Mouse (Mus musculus) heart, postnatal 14 days (tissue): ENCODE results near the gene Fam13c. TPM values are rescaled to one million over a fixed set of nuclear protein-coding genes. Genes with fewer than 3 reads are reported as not detected.

Experiments
- DNase-seq, 2 experiments: peaks; one replicate each; pipeline ENCODE4 v3.0.0; 2021 to 2022
- intact Hi-C: fragments of 180-260 bp; cut with DNase I; formaldehyde crosslinking; loops from one replicate; pipeline ENCODE4 v1.15.1; 2025
- total RNA-seq, 2 experiments: library from RNA; stranded (reverse); gene quantifications; 2 replicates each; pipeline ENCODE4 v1.2.3; 2021

The Fam13c gene
- total RNA-seq, 2 experiments from 2014 or later: 6.0 to 7.7 TPM

- DNase-seq: no peak
- intact Hi-C loops: loop anchor here (10.0 kb wide), 1 partner anchor 96 kb away; no protein-coding TSS in a partner anchor
Observed at GRCm38 (mm10) chr10:70449206-70449605, 8.9 kb downstream of the Fam13c start.

DNA sequence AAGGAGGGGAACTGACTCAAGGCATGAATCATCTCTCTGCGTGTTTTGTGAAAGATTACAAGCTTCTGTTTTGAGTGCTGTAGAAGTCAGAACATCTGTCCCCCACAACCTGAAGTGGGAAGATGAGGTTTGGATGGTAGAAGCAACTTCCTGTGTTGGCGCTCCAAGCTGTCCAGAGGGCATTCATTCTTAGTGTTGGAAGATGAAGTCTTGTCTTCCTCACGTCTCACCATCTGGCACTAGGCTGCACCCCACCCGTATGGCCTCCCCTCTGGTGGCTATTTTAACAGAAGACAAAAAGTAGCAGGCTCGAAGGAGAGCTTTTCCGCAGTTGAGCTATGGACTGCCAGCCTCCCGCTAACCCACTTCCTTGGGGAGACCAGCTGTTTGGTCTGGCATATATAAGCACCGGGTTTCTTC lies 15.6 kb downstream of the Fam13c start:
- no peak for DNase-seq
- intact Hi-C loops: no loop called here

- intact Hi-C loops: no loop called here
- DNase-seq: no peak
Observed at GRCm38 (mm10) chr10:70458574-70459263, 18.4 kb downstream of the Fam13c start.

GRCm38 (mm10) chr10:70465638-70466037 lies 25.4 kb downstream of the Fam13c start:
- DNase-seq: no peak
- intact Hi-C loops: no loop called here

DNA sequence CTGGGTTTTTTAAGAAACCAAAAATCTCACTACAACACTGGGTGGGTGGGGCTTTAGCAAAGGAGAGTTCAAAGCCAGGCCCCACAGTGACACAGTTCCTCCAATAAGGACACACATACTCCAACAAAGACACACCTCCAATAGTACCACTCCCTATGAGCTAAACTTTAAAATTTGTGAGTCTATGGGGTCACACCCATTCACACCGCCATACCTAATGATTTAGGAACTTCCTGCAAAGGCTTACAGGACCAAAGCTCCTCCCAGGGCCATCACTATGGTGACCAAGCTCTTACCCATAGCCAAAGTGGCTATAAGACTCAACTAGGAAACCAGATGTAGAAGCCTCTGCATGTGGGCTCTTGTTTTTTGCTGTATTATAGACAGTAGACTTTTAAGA lies 30.6 kb downstream of the Fam13c start:
- intact Hi-C loops: no loop called here
- DNase-seq: no peak

- intact Hi-C loops: no loop called here
Observed at GRCm38 (mm10) chr10:70477741-70478145, 37.5 kb downstream of the Fam13c start.

DNA sequence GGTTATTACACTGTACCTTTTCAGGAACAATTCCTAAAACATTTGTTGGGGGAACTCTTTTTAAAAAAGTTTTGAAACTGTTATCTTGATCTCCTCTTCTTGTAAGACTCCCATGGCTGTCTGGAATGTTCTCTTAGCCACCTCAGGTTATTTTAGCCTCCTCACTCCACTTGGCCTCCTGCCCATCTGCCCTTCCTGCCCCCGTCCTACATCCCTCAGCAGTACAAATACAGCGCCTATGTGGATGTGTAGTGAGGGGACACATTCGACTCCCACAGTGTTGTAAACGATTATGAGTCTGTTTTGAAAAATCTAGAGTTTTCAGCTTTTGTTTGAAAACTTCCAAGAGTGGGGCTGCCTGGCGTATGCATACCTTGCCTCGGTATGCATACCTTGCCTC lies 43.5 kb downstream of the Fam13c start:
- intact Hi-C loops: no loop called here
- DNase-seq: peak; percentile 28 to 55

More at GRCm38 (mm10) chr10:70477741-70478145, 37.5 kb downstream of the Fam13c start:
- DNase-seq: peak; percentile 12 to 18

DNA sequence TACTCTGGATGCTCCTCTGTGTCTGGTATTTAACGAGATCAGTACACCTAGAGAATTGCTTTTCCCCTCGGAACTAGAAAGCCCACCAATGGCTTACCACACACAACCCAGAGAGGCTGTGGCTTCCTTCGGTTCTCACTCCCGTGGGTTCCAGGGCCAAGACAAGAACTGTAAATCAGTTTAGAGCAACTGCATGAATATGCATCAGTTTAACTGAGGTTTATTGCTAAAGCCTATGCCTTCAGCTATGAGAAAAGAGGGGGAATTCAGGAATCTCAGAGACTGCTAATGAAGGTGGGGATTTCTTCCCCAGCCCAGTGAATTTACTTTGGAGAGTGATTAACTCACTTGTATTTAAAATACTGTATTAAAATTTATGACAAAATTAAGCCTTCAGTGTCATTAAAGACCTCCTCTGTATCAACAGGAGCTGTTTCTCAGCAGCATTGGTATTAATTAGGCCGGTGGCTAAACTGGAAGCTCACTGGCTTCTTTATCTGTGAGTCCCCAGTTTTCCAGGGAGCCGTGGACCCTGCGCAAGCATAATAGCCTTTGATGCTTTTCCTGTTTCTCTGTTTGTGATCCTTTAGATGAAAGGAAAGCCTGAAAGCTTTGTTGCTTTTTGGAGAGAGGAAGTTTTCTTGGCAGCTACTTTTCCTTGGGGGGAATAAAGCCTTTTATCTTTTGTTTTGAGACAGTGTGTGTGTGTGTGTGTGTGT lies 44.4 kb downstream of the Fam13c start:
- intact Hi-C loops: no loop called here
- DNase-seq: no peak

GRCm38 (mm10) chr10:70485287-70485612 lies 45.0 kb downstream of the Fam13c start:
- intact Hi-C loops: no loop called here

DNA sequence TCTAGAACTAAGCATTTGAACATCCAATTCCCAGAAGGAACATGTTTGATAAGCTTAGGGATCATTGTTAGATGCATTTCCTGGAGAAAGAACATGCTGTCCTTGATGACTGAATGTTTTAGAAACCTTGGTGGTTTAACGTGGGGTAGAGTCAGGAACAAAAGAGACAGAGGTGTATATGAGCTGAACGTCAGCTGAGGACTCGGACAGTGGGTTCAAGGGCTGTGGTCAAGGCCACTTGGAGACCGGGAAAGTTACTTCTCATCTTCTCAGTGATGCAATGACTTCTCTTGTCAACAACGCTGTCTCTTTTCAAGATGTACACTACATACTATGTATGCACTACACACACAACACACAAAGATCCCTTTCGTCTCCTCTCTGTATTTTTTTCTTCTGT lies 46.4 kb downstream of the Fam13c start:
- intact Hi-C loops: no loop called here
- no peak for DNase-seq

More at GRCm38 (mm10) chr10:70485287-70485612, 45.0 kb downstream of the Fam13c start:
- DNase-seq: peak; percentile 10 to 14

- intact Hi-C loops: loop anchor here (5.0 kb wide), 1 partner anchor 57 kb away; no protein-coding TSS in a partner anchor
- no peak for DNase-seq
Observed at GRCm38 (mm10) chr10:70493891-70494290, 53.6 kb downstream of the Fam13c start.

DNA sequence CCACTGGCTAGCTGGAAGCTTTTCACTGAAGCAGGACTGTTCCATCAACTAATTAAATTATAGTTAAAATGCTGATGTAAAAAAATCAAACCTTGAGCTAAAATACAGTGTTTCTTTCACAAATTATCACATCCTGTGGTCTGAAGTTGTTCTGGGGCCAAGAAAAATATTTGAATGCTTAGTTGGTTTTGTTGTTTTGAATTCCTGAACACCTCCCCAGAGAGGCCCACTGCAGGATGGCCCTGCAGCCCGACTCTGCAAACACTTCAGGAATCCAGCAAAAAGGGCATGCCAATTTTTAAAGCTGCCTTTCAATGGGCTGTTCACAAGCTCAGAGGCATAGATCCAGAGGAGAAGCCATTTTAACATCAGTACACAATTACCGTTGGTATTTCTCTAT lies 54.2 kb downstream of the Fam13c start:
- intact Hi-C loops: loop anchor here (5.0 kb wide), 1 partner anchor 57 kb away; no protein-coding TSS in a partner anchor

DNA sequence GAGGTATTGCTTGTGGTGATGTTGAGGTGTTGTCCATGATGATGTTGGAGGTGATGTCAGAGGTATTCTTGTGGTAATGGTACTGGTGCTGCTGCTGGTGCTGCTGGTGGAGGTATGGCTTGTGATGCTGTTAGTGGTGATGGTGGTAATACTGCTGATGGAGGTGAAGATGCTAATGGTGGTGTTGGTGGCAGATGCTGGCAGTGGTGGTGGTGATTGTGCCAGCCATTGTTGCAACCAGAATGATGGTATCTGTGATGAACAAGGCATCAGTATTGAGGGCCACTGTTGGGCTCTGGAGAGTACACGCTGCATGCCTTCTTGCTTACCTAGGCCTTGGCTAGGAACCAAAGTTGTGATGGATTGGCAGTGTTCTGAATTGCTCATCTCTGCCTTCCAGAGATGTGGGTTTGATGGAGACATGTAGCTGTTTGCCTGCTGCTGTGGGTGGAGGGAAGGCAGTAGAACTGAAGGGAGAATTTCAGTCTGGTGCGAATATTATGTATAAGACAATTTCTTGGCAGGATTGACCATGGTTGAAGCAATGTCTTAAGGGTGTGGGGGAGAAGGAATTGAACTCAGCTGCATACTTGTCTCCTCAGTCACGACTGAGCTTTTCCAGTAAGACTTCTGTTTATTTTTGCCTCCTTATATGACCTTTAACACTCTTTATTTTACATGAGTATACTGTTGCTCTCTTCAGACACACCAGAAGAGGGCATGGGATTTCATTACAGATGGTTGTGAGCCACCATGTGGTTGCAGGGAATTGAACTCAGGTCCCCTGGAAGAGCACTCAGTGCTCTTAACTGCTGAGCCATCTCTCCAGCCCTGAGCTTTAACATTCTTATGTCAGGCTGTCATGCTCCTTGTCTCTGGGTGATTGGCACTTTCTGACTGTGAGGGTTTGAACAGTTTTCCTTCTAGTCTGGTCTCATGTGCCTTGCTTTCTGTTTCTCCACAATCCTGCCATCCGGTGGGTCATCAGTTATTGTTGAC lies 55.1 kb downstream of the Fam13c start:
- intact Hi-C loops: no loop called here
- DNase-seq: no peak

More for the DNA sequence above, 54.2 kb downstream of the Fam13c start:
- peak; percentile 19 to 27 for DNase-seq

DNA sequence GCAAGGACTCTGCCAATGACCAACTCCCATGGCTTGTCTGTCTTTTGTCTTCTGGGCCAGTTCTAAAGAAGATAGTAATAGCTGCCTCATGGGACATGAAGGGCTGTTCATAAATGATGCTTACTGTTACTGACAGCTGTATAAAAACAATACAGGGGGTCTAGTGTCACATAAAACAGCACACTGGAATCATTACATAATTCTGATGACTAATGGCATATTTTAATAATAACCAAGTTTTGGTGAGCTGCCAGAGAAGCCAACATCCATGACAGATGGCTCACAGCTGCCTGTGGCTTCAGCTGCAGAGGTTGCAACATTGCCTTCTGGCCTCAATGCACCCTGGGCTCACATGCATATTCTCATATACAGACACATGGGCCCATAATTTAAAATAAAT lies 56.7 kb downstream of the Fam13c start:
- intact Hi-C loops: no loop called here

DNA sequence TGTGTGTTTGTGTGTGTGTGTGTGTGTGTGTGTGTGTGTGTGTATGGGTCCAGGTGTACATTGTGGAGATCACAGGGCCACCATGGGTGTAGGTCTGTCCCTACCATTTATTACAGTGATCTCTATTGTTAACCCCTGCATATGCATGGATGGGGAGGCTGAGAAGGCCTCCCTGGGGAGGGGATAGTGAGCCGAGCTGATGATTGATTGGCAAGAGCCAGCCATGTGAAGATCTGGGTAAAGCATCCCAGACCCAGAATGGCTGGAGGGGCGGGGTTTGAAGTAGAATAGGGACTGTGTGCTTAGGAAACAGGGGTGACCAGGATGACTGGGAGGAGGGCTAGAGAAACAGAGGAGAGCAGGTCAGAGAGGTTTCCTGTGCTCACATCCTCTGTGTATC lies 58.0 kb downstream of the Fam13c start:
- intact Hi-C loops: no loop called here

More for the DNA sequence above, 56.7 kb downstream of the Fam13c start:
- DNase-seq: peak; percentile 57 to 70

DNA sequence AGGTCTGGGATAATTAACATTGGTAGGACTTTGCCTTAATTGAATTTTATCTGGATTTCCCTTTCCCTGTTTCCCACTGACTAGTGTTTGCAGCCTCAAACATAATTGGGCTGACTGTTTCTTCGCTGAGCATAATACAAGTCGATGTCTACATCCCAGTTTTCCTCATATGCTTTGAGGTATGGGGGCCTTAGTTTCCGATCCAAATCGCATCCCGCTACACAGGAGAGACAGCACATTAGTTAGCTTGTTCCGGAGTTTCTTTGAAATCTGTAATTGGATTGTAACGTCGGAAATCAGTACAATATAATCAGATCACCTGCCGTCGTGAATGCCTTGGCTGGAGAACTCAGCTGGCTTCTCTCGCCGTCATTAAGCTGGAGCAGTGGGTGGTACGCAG lies 59.0 kb downstream of the Fam13c start:
- intact Hi-C loops: no loop called here
- no peak for DNase-seq

More for the DNA sequence above, 58.0 kb downstream of the Fam13c start:
- DNase-seq: no peak

GRCm38 (mm10) chr10:70504871-70505270 lies 64.6 kb downstream of the Fam13c start:
- intact Hi-C loops: no loop called here
- DNase-seq: no peak

GRCm38 (mm10) chr10:70505395-70505794 lies 65.1 kb downstream of the Fam13c start:
- intact Hi-C loops: no loop called here
- DNase-seq: no peak

GRCm38 (mm10) chr10:70505842-70506241 lies 65.6 kb downstream of the Fam13c start:
- no peak for DNase-seq
- intact Hi-C loops: loop anchor here (1.0 kb wide), 1 partner anchor 137 kb away; no protein-coding TSS in a partner anchor

- intact Hi-C loops: loop anchor here (1.0 kb wide), 1 partner anchor 137 kb away; no protein-coding TSS in a partner anchor
- peak in 1 of 2 experiments; percentile 13 for DNase-seq
Observed at GRCm38 (mm10) chr10:70506499-70507168, 66.4 kb downstream of the Fam13c start.
